Mouse (Mus musculus): Measurements from ENCODE around the gene Ankrd17. TPM values are rescaled to one million over a fixed set of nuclear protein-coding genes. Genes with fewer than 3 reads are reported as not detected.
"Not testable (repeated sequence)": the region's sequence is repeated elsewhere in the genome, so short reads cannot be mapped to it uniquely, and the experiment has no call there.

The Ankrd17 gene
- total RNA-seq, 1 experiment from 2014 or later = 112 TPM

- no peak for DNase-seq
Measured at GRCm38 (mm10) chr5:90338177-90339091, 27.9 kb downstream of the Ankrd17 start.

- DNase-seq = no peak
Measured at GRCm38 (mm10) chr5:90332478-90332877, 33.9 kb downstream of the Ankrd17 start.

- no peak for DNase-seq
Measured at GRCm38 (mm10) chr5:90331071-90331470, 35.3 kb downstream of the Ankrd17 start.

- DNase-seq = no peak
Measured at GRCm38 (mm10) chr5:90298396-90298795, 68.0 kb downstream of the Ankrd17 start.

- DNase-seq = no peak
Measured at GRCm38 (mm10) chr5:90289887-90290286, 76.5 kb downstream of the Ankrd17 start.

GRCm38 (mm10) chr5:90286559-90286958 lies 79.8 kb downstream of the Ankrd17 start:
- DNase-seq = peak; percentile 25

GRCm38 (mm10) chr5:90280061-90280460 lies 86.3 kb downstream of the Ankrd17 start:
- no peak for DNase-seq

GRCm38 (mm10) chr5:90279418-90279817 lies 87.0 kb downstream of the Ankrd17 start:
- no peak for DNase-seq

- DNase-seq = no peak
Measured at GRCm38 (mm10) chr5:90277443-90277842, 88.9 kb downstream of the Ankrd17 start.

- DNase-seq = no peak
Measured at GRCm38 (mm10) chr5:90274806-90275205, 91.6 kb downstream of the Ankrd17 start.

- DNase-seq = not testable (repeated sequence)
Measured at GRCm38 (mm10) chr5:90262230-90262629, 104.1 kb downstream of the Ankrd17 start.

GRCm38 (mm10) chr5:90257023-90257422 lies 109.4 kb downstream of the Ankrd17 start:
- no peak for DNase-seq

- DNase-seq = no peak
Measured at GRCm38 (mm10) chr5:90247503-90247902, 118.9 kb downstream of the Ankrd17 start.

GRCm38 (mm10) chr5:90246987-90247386 lies 119.4 kb downstream of the Ankrd17 start:
- DNase-seq = no peak

- DNase-seq = no peak
Measured at GRCm38 (mm10) chr5:90246567-90246966, 119.8 kb downstream of the Ankrd17 start.

GRCm38 (mm10) chr5:90245416-90245815 lies 121.0 kb downstream of the Ankrd17 start:
- DNase-seq = no peak

GRCm38 (mm10) chr5:90235217-90235616 lies 131.2 kb downstream of the Ankrd17 start:
- DNase-seq = no peak

- no peak for DNase-seq
Measured at GRCm38 (mm10) chr5:90233305-90233704, 133.1 kb downstream of the Ankrd17 start.

GRCm38 (mm10) chr5:90229760-90230159 lies 136.6 kb downstream of the Ankrd17 start:
- DNase-seq = no peak

GRCm38 (mm10) chr5:90226696-90227095 lies 139.7 kb downstream of the Ankrd17 start:
- DNase-seq = no peak

GRCm38 (mm10) chr5:90224730-90225129 lies 141.6 kb downstream of the Ankrd17 start:
- DNase-seq = no peak

- DNase-seq = peak; percentile 98
Measured at GRCm38 (mm10) chr5:90223534-90224381, 142.6 kb downstream of the Ankrd17 start, which contains the start of gene Cox18. Gene Cox18 (minus strand): TSS chr5:90224001.

GRCm38 (mm10) chr5:90222937-90223336 lies 143.4 kb downstream of the Ankrd17 start:
- DNase-seq = no peak

Measured in adrenal gland, postnatal 25 days (tissue).